Mouse (Mus musculus): Measurements from ENCODE around the gene Cox8b. TPM values are rescaled to one million over a fixed set of nuclear protein-coding genes. Genes with fewer than 3 reads are reported as not detected.
A peak's percentile ranks its signal among the peaks of the same experiment; 100 is the strongest.

Gene Cox8b
- polyA plus RNA-seq, 1 experiment from 2014 or later: not detected

- Histone ChIP-seq H3K4me1 (ENCODE audit: control insufficient read depth, insufficient read depth, low read depth, low read length) (peaks cover 5% of the 10 kb centered on the region), H3K4me2 (ENCODE audit: low read length) (no peak overlapping the region), H3K27ac (ENCODE audit: low read depth, low read length) (no peak overlapping the region), H3K27me3 (replicated peaks; ENCODE audit: control insufficient read depth, insufficient read depth, low read length) (peaks cover 2% of the 10 kb centered on the region; the same call in 1 of the 2 replicates), H3K9me3 (ENCODE audit: control insufficient read depth, low read length) (no peaks in the 10 kb centered on the region), H3K36me3 (ENCODE audit: control insufficient read depth, insufficient read depth, low read length) (no peaks in the 10 kb centered on the region), H3K9ac (ENCODE audit: low read depth, low read length) (no peak overlapping the region), H3K4me3 (ENCODE audit: low read length) (no peak overlapping the region)
- no peak for ATAC-seq
- WGBS: 87% methylated on average over 7 of the region's 7 CpGs
Measured at GRCm38 (mm10) chr7:140907697-140908096, 7.5 kb upstream of the Cox8b start.

GRCm38 (mm10) chr7:140907131-140907530 is 6.9 kb upstream of the Cox8b start:
- Histone ChIP-seq H3K27me3 (replicated peaks; ENCODE audit: control insufficient read depth, insufficient read depth, low read length) (peaks cover 2% of the 10 kb centered on the region; the same call in 1 of the 2 replicates), H3K9ac (ENCODE audit: low read depth, low read length) (no peak overlapping the region), H3K4me3 (ENCODE audit: low read length) (no peak overlapping the region), H3K36me3 (ENCODE audit: control insufficient read depth, insufficient read depth, low read length) (no peaks in the 10 kb centered on the region), H3K9me3 (ENCODE audit: control insufficient read depth, low read length) (no peaks in the 10 kb centered on the region), H3K4me2 (ENCODE audit: low read length) (no peak overlapping the region), H3K27ac (ENCODE audit: low read depth, low read length) (no peak overlapping the region), H3K4me1 (ENCODE audit: control insufficient read depth, insufficient read depth, low read depth, low read length) (peaks cover 5% of the 10 kb centered on the region)
- 85% methylated on average over 13 of the region's 13 CpGs for WGBS
- no peak for ATAC-seq

- Histone ChIP-seq H3K4me1 (ENCODE audit: control insufficient read depth, insufficient read depth, low read depth, low read length) (peaks cover 5% of the 10 kb centered on the region), H3K4me2 (ENCODE audit: low read length) (no peak overlapping the region), H3K9ac (ENCODE audit: low read depth, low read length) (no peak overlapping the region), H3K27ac (ENCODE audit: low read depth, low read length) (no peak overlapping the region), H3K36me3 (ENCODE audit: control insufficient read depth, insufficient read depth, low read length) (no peaks in the 10 kb centered on the region), H3K4me3 (ENCODE audit: low read length) (no peak overlapping the region), H3K9me3 (ENCODE audit: control insufficient read depth, low read length) (no peaks in the 10 kb centered on the region), H3K27me3 (replicated peaks; ENCODE audit: control insufficient read depth, insufficient read depth, low read length) (peaks cover 2% of the 10 kb centered on the region; the same call in 1 of the 2 replicates)
- WGBS: 84% methylated on average over 2 of the region's 2 CpGs
- ATAC-seq: no peak
Measured at GRCm38 (mm10) chr7:140905642-140906081, 5.4 kb upstream of the Cox8b start.

GRCm38 (mm10) chr7:140903212-140903611 is 3.0 kb upstream of the Cox8b start:
- 25% methylated on average over 13 of the region's 13 CpGs for WGBS
- Histone ChIP-seq H3K9ac (ENCODE audit: low read depth, low read length) (peak overlapping the region; percentile 36; the same call in 1 of the 2 replicates), H3K4me3 (ENCODE audit: low read length) (no peak overlapping the region), H3K4me2 (ENCODE audit: low read length) (no peak overlapping the region), H3K27ac (ENCODE audit: low read depth, low read length) (no peak overlapping the region), H3K4me1 (ENCODE audit: control insufficient read depth, insufficient read depth, low read depth, low read length) (no peaks in the 10 kb centered on the region), H3K36me3 (ENCODE audit: control insufficient read depth, insufficient read depth, low read length) (peaks cover 9% of the 10 kb centered on the region), H3K9me3 (ENCODE audit: control insufficient read depth, low read length) (no peaks in the 10 kb centered on the region), H3K27me3 (replicated peaks; ENCODE audit: control insufficient read depth, insufficient read depth, low read length) (no peaks in the 10 kb centered on the region)
- ATAC-seq: peak; percentile 37

DNA sequence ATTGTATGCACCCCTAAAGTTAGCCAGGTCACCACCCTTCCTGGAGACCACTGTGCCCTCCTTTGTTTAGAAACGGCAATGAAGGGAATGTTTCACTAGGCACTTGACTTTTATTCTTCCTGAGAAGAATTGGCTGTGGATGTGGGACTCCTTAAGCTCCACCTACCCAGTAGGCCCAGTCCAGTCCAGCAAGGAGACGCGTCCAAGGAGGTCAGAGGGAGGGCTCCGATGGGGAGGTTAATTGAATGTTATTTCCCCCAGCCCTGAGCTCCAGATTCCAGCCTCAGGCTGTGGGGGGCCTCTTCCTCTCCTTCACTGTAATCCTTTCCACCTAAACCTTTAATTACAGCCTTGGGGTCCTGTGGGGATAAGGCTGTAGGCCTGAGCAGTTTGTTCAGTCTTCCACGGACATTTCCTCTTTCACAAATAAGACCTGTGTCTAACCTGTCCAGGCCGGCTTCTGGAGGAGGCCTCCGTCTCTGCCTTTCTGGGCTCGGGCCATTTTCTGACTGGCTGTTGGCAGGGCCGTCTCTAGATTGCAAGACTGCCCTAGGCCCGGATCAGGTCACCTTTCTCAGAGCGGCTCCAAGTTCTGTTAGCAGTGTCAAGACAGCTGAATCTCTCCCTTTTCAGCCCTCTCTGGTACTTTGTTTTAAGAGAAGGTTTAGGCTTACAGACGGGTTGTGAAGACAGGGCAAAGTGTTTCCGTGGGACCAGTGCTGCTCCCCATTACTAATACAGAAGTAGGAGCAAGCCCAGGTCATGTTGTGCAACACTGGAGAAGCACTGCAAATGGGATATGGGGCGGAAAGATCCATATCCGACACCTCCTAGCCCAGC is 2.0 kb upstream of the Cox8b start:
- H3K27ac ChIP-seq (ENCODE audit: low read depth, low read length): no peak overlapping the region
- no peak overlapping the region for H3K9ac ChIP-seq (ENCODE audit: low read depth, low read length)
- H3K9me3 ChIP-seq (ENCODE audit: control insufficient read depth, low read length): no peaks in the 10 kb centered on the region
- H3K4me1 ChIP-seq (ENCODE audit: control insufficient read depth, insufficient read depth, low read depth, low read length): no peaks in the 10 kb centered on the region
- peaks cover 18% of the 10 kb centered on the region for H3K36me3 ChIP-seq (ENCODE audit: control insufficient read depth, insufficient read depth, low read length)
- no peak for ATAC-seq
- no peaks in the 10 kb centered on the region for H3K27me3 ChIP-seq (replicated peaks; ENCODE audit: control insufficient read depth, insufficient read depth, low read length)
- H3K4me2 ChIP-seq (ENCODE audit: low read length): no peak overlapping the region
- WGBS: 81% methylated on average over 15 of the region's 15 CpGs
- H3K4me3 ChIP-seq (ENCODE audit: low read length): no peak overlapping the region

DNA sequence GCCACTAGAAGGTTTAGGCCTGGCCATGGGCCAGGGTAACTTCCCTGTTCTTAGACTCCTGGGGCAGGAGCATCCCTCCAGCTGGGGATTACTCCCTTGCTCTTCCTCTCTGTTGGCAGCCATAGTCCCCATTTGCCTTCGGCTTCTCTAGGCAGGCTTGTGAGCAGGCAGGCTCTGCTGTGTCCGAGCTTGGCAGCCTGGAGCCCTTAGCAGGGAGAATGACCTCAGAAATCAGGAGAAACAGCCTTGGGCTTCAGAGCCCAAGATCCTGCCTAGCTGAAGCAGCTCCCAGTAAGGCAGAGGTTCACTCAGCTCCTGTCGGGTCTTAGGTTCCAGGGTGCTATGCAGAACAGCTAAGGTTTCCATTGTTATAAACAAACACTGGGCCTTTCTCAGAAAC is 1.1 kb downstream of the Cox8b start:
- H3K4me3 ChIP-seq (ENCODE audit: low read length): no peak overlapping the region
- H3K4me2 ChIP-seq (ENCODE audit: low read length): no peak overlapping the region
- H3K4me1 ChIP-seq (ENCODE audit: control insufficient read depth, insufficient read depth, low read depth, low read length): no peaks in the 10 kb centered on the region
- WGBS: 73% methylated on average over 3 of the region's 3 CpGs
- no peak overlapping the region for H3K27ac ChIP-seq (ENCODE audit: low read depth, low read length)
- no peak overlapping the region for H3K9ac ChIP-seq (ENCODE audit: low read depth, low read length)
- H3K36me3 ChIP-seq (ENCODE audit: control insufficient read depth, insufficient read depth, low read length): peaks cover 29% of the 10 kb centered on the region
- ATAC-seq: no peak
- no peaks in the 10 kb centered on the region for H3K27me3 ChIP-seq (replicated peaks; ENCODE audit: control insufficient read depth, insufficient read depth, low read length)
- no peaks in the 10 kb centered on the region for H3K9me3 ChIP-seq (ENCODE audit: control insufficient read depth, low read length)

GRCm38 (mm10) chr7:140897863-140898262 is 2.4 kb downstream of the Cox8b start:
- Histone ChIP-seq H3K4me3 (ENCODE audit: low read length) (no peak overlapping the region), H3K4me2 (ENCODE audit: low read length) (no peak overlapping the region), H3K36me3 (ENCODE audit: control insufficient read depth, insufficient read depth, low read length) (peaks cover 35% of the 10 kb centered on the region), H3K4me1 (ENCODE audit: control insufficient read depth, insufficient read depth, low read depth, low read length) (no peaks in the 10 kb centered on the region), H3K9ac (ENCODE audit: low read depth, low read length) (no peak overlapping the region), H3K27ac (ENCODE audit: low read depth, low read length) (no peak overlapping the region), H3K9me3 (ENCODE audit: control insufficient read depth, low read length) (no peaks in the 10 kb centered on the region), H3K27me3 (replicated peaks; ENCODE audit: control insufficient read depth, insufficient read depth, low read length) (no peaks in the 10 kb centered on the region)
- WGBS: 88% methylated on average over 7 of the region's 7 CpGs
- ATAC-seq: no peak

DNA sequence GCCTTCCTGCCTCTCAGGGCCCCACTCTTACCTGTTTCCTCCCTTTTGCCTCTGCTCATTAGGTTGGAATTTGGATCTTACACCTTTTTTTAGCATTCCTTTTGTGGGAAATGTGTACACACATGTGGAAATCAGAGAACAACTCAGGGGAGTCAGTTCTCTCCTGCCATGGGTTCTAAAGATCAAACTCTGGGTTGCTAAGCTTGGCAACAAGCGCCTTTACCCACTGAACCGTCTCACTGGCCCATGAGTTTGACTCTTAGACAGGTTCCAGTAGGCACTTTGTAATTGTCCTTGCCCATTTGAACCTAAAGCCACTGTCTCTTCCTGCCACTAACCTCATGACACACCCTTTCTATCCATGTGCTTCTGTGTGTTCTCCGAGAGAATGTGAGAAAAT is 5.6 kb downstream of the Cox8b start:
- no peaks in the 10 kb centered on the region for H3K9me3 ChIP-seq (ENCODE audit: control insufficient read depth, low read length)
- no peak overlapping the region for H3K27ac ChIP-seq (ENCODE audit: low read depth, low read length)
- H3K36me3 ChIP-seq (ENCODE audit: control insufficient read depth, insufficient read depth, low read length): peaks cover 51% of the 10 kb centered on the region
- no peak overlapping the region for H3K9ac ChIP-seq (ENCODE audit: low read depth, low read length)
- 96% methylated on average over 3 of the region's 3 CpGs for WGBS
- H3K4me3 ChIP-seq (ENCODE audit: low read length): no peak overlapping the region
- no peak overlapping the region for H3K4me2 ChIP-seq (ENCODE audit: low read length)
- no peak for ATAC-seq
- no peaks in the 10 kb centered on the region for H3K4me1 ChIP-seq (ENCODE audit: control insufficient read depth, insufficient read depth, low read depth, low read length)
- no peaks in the 10 kb centered on the region for H3K27me3 ChIP-seq (replicated peaks; ENCODE audit: control insufficient read depth, insufficient read depth, low read length)

- H3K36me3 ChIP-seq (ENCODE audit: control insufficient read depth, insufficient read depth, low read length): peaks cover 53% of the 10 kb centered on the region
- no peak overlapping the region for H3K4me2 ChIP-seq (ENCODE audit: low read length)
- no peak for ATAC-seq
- 87% methylated on average over 7 of the region's 7 CpGs for WGBS
- H3K4me1 ChIP-seq (ENCODE audit: control insufficient read depth, insufficient read depth, low read depth, low read length): no peaks in the 10 kb centered on the region
- no peak overlapping the region for H3K4me3 ChIP-seq (ENCODE audit: low read length)
- no peaks in the 10 kb centered on the region for H3K27me3 ChIP-seq (replicated peaks; ENCODE audit: control insufficient read depth, insufficient read depth, low read length)
- no peak overlapping the region for H3K9ac ChIP-seq (ENCODE audit: low read depth, low read length)
- no peaks in the 10 kb centered on the region for H3K9me3 ChIP-seq (ENCODE audit: control insufficient read depth, low read length)
- H3K27ac ChIP-seq (ENCODE audit: low read depth, low read length): no peak overlapping the region
Measured at GRCm38 (mm10) chr7:140894031-140894430, 6.2 kb downstream of the Cox8b start.
